Mouse (Mus musculus) 416B (cell line): ENCODE data around the gene Atg101.

Source experiments
- DNase-seq: peaks from one replicate; pipeline ENCODE4 v3.0.0; 2011; ENCODE audit warnings: low read depth

Atg101 gene

GRCm38 (mm10) chr15:101283911-101284750 lies at the start of gene Atg101:
TSS of gene Atg101 (plus strand) at chr15:101284272.
- peak; percentile 95 for DNase-seq

GRCm38 (mm10) chr15:101234611-101235341 lies 49.3 kb upstream of the Atg101 start:
- no peak for DNase-seq

GRCm38 (mm10) chr15:101235342-101235698 lies 48.8 kb upstream of the Atg101 start:
- no peak for DNase-seq

- DNase-seq: no peak
Measured at GRCm38 (mm10) chr15:101235728-101236327, 48.2 kb upstream of the Atg101 start.

- peak; percentile 73 for DNase-seq
Measured at GRCm38 (mm10) chr15:101236878-101237277, 47.2 kb upstream of the Atg101 start.

- DNase-seq: no peak
Measured at GRCm38 (mm10) chr15:101238885-101239511, 45.1 kb upstream of the Atg101 start.

- no peak for DNase-seq
Measured at GRCm38 (mm10) chr15:101239821-101240220, 44.3 kb upstream of the Atg101 start.

- peak; percentile 95 for DNase-seq
Measured at GRCm38 (mm10) chr15:101240799-101241204, 43.3 kb upstream of the Atg101 start.

- no peak for DNase-seq
Measured at GRCm38 (mm10) chr15:101241236-101241635, 42.8 kb upstream of the Atg101 start.

- DNase-seq: no peak
Measured at GRCm38 (mm10) chr15:101241853-101242252, 42.2 kb upstream of the Atg101 start.

GRCm38 (mm10) chr15:101242645-101243044 lies 41.4 kb upstream of the Atg101 start:
- DNase-seq: no peak

- DNase-seq: peak; percentile 92
Measured at GRCm38 (mm10) chr15:101244012-101244411, 40.1 kb upstream of the Atg101 start.

GRCm38 (mm10) chr15:101246231-101247154 lies 37.6 kb upstream of the Atg101 start:
- peak; percentile 99 for DNase-seq

- peak; percentile 34 for DNase-seq
Measured at GRCm38 (mm10) chr15:101247155-101247498, 36.9 kb upstream of the Atg101 start.

GRCm38 (mm10) chr15:101248029-101248710 lies 35.9 kb upstream of the Atg101 start:
- peak; percentile 42 for DNase-seq

- no peak for DNase-seq
Measured at GRCm38 (mm10) chr15:101250220-101250800, 33.8 kb upstream of the Atg101 start.

GRCm38 (mm10) chr15:101251930-101252329 lies 32.1 kb upstream of the Atg101 start:
- DNase-seq: no peak

- DNase-seq: peak; percentile 47
Measured at GRCm38 (mm10) chr15:101252614-101253013, 31.5 kb upstream of the Atg101 start.

- no peak for DNase-seq
Measured at GRCm38 (mm10) chr15:101253563-101253885, 30.5 kb upstream of the Atg101 start.
